16 mouse cellular contexts compared by ENCODE assay signal in the genomic region with DNA sequence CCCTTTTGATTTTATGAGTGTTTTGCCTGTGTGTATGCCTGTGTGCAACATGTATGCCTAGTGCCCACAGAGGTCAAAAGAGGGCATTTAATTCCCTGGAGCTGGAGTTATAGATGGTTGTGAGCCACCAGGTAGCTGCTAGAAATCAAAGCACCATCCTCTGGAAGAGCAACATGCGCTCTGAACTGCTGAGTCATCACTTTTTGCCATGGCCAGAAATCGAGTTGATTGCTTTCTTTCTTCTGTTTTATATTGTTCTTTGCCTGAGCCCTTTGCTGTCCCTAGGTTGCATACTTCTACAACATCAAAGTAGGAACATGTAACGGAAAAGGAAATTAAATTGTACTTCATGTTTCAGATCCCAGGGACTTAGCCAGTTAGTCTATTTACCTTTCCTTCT.
"Had no signal": no experiment of that assay in that cellular context is flagged by ENCODE, and none has a peak within 500 bp of the region (broad histone marks: within the 10 kb centered on the region; RNA-seq: fewer than 3 reads in every experiment).

No protein-coding gene starts in this region.

- H3K4me3 ChIP-seq: liver, embryonic 15.5 days; megakaryocyte, embryonic 14.5 days; midbrain, embryonic 13.5 days; midbrain, embryonic 15.5 days; neural tube, embryonic 12.5 days; stomach, embryonic 15.5 days had no signal

- H3K27me3 ChIP-seq: liver, embryonic 15.5 days; megakaryocyte, embryonic 14.5 days; midbrain, embryonic 13.5 days; midbrain, embryonic 15.5 days; neural tube, embryonic 12.5 days; stomach, embryonic 15.5 days had no signal

- H3K36me3 ChIP-seq: stomach, embryonic 15.5 days had no signal

- H3K9me3 ChIP-seq: liver, embryonic 15.5 days; megakaryocyte, embryonic 14.5 days; midbrain, embryonic 13.5 days; midbrain, embryonic 15.5 days; neural tube, embryonic 12.5 days; stomach, embryonic 15.5 days had no signal

- H3K9ac ChIP-seq: liver, embryonic 15.5 days; lung, embryonic 14.5 days; midbrain, embryonic 13.5 days; midbrain, embryonic 15.5 days; neural tube, embryonic 12.5 days; stomach, embryonic 15.5 days had no signal

- H3K4me2 ChIP-seq: liver, embryonic 15.5 days; lung, embryonic 14.5 days; midbrain, embryonic 11.5 days; midbrain, embryonic 13.5 days; midbrain, embryonic 15.5 days; neural tube, embryonic 12.5 days; stomach, embryonic 15.5 days had no signal

- DNase-seq: lung, adult 18-20 months; lung, embryonic 14.5 days; lung, postnatal 10 days; lung, postnatal 4 days; right cerebral cortex, postnatal 14 days; thymus, adult 2 months; thymus, postnatal 25 days; thymus, postnatal 4 days had no signal

- H3K27ac ChIP-seq: liver, embryonic 15.5 days; midbrain, embryonic 13.5 days; midbrain, embryonic 15.5 days; neural tube, embryonic 12.5 days; stomach, embryonic 15.5 days; stomach, postnatal 0 days had no signal
